Mouse (Mus musculus): ENCODE measurements around the gene Cnep1r1.

The Cnep1r1 gene

DNA sequence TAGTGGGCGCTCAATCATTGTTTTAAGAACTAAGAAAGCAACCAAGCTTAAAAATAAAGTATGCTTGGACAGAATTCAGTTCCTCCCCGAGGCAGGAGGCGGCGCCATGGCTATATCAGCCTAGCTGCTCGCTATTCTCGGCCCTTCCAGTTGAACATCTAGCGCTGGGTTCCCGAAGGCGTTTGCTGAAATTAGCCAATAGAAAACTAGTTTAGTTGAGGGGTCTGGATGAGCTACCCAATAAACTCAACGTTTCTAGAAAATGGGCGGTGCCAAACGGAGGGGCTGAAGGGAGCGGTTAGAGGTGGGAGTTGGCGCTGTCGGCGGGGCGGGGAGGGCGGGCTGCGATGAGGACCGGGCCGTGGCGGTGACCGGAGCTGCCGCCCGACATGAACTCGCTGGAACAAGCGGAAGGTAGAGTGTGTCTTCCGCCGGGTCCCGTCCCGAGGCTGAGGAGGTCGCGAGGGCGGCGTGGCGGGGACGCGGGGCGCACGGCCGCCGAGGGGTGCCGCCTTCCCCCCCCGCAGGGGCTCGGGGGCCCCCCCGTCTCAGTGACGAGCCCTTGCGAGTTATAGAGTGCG lies at the start of gene Cnep1r1:
Gene Cnep1r1, plus strand, starts transcription at position 314 of the 581 bp plus-strand sequence.
- DNase-seq: peak; percentile 91

DNA sequence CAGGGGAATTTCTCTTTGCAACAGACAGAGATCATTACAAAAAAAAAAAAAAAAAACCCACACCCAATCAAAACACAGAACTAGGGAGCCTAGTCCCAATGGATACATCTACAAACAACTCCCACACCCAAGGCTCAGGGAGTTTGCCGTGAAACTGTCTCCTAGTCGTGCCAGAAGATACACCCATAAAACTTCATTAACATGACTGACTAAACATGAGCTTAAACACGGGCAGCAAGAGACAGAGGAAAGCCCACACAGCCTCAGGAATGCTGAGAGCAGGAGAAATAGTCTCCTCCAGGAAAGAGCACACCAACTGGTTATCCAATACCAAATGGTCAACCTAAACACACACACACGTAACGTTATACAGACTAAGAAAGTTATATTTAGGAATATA lies 36.4 kb upstream of the Cnep1r1 start:
- DNase-seq: no peak

- DNase-seq: no peak
Measured at GRCm38 (mm10) chr8:88088006-88088405, 30.6 kb upstream of the Cnep1r1 start.

- no peak for DNase-seq
Measured at GRCm38 (mm10) chr8:88091661-88092060, 26.9 kb upstream of the Cnep1r1 start.

GRCm38 (mm10) chr8:88093367-88093766 lies 25.2 kb upstream of the Cnep1r1 start:
- no peak for DNase-seq

DNA sequence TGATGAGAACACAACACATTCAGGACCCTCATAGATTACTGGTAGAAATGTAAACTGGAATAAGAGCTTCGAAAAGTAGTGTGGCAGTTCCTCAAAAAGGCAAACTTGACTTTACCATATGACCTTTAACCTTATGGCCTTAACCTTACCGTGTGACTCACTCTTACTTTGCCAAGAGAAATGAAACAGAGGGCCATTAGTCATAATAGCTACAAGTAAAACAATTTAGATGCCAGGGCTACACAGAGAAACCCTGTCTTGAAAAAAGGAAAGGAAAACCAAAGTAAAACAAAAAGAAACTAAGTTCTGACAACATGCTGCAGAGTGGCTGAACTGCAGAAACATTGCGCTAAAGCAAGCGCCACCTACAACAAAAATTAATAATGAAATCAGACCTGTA lies 19.7 kb upstream of the Cnep1r1 start:
- DNase-seq: no peak

DNA sequence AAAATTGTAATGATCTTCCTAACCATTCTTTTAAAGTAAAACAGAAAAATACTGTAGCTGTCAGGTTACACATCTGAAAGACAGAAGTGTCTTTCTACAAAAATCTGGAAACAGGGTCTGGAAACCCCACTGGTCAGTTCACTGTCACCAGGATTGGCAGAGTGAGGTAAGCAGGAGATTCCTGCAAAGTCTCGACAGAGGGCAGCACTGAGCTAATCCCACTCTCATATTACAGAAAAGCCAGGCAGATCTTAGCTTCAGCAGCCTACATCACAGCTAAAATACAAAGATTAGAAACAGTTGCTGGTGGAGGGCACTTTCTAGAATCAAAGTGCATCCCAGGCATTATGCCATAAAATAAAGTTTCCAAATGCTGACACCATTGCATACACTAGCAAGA lies 19.0 kb upstream of the Cnep1r1 start:
- peak; percentile 45 for DNase-seq

DNA sequence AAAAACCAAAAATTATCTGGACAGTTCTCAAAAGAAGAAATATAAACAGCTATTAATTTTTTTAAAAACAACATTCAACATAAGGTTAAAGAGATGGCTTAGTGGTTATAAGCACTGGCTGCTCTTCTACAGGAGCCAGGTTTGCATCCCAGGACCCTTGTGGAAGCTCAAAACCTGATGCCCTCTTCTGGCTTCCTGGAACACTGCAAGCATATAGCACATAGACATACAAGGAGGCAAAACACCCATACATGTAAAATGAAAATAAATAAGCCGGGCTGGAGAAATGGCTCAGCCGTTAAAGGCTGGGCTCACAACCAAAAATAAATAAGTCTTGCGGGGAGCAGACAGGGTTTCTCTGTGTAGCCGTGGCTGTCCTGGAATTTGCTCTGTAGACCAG lies 9.3 kb upstream of the Cnep1r1 start:
- no peak for DNase-seq

- DNase-seq: peak; percentile 15
Measured at GRCm38 (mm10) chr8:88119076-88119475, 507 bp downstream of the Cnep1r1 start.

- DNase-seq: no peak
Measured at GRCm38 (mm10) chr8:88124850-88125249, 6.3 kb downstream of the Cnep1r1 start.

DNA sequence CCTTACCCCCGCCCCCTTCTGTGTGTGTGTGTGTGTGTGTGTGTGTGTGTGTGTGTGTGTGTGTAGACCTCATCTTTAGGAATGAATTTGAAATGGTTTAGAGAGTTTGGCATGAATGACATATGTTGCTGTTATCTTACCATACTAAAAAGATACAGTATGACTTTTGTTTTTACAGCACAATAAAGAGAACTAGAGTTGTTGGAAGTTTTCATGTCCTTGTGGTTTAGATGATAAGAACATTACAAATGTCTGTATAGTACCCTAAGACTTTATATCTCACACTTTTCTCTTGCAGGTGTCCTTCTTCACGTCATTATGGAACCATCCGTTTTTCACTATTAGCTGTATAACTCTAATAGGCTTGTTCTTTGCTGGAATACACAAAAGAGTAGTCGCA lies 10.8 kb downstream of the Cnep1r1 start:
- no peak for DNase-seq

- DNase-seq: peak; percentile 48
Measured at GRCm38 (mm10) chr8:88130754-88131317, 12.3 kb downstream of the Cnep1r1 start.

GRCm38 (mm10) chr8:88137748-88138484 lies 19.3 kb downstream of the Cnep1r1 start, which contains the start of gene Heatr3:
Gene Heatr3 (plus strand): TSS chr8:88137855.
- DNase-seq: peak; percentile 98

DNA sequence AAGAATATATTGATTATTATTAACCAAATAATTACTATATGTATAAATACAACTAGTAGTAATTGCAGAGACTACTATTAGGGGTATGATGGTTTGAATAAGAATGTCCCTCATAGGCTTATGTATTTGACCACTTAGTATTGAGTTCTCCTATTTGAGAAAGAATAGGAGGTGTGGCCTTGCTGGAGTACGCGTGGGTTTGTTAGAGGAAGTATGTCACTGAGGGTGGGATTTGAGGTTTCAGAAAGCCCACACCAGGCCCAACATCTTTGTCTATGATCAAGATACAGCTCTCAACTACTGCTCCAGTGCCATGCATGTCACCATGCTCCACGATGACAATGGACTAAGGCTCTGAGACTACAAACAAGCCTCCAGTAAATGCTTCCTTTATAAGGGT lies 20.7 kb downstream of the Cnep1r1 start:
- no peak for DNase-seq

GRCm38 (mm10) chr8:88141629-88142028 lies 23.1 kb downstream of the Cnep1r1 start:
- no peak for DNase-seq

- no peak for DNase-seq
Measured at GRCm38 (mm10) chr8:88144041-88144440, 25.5 kb downstream of the Cnep1r1 start.

- no peak for DNase-seq
Measured at GRCm38 (mm10) chr8:88150910-88151371, 32.4 kb downstream of the Cnep1r1 start.

DNA sequence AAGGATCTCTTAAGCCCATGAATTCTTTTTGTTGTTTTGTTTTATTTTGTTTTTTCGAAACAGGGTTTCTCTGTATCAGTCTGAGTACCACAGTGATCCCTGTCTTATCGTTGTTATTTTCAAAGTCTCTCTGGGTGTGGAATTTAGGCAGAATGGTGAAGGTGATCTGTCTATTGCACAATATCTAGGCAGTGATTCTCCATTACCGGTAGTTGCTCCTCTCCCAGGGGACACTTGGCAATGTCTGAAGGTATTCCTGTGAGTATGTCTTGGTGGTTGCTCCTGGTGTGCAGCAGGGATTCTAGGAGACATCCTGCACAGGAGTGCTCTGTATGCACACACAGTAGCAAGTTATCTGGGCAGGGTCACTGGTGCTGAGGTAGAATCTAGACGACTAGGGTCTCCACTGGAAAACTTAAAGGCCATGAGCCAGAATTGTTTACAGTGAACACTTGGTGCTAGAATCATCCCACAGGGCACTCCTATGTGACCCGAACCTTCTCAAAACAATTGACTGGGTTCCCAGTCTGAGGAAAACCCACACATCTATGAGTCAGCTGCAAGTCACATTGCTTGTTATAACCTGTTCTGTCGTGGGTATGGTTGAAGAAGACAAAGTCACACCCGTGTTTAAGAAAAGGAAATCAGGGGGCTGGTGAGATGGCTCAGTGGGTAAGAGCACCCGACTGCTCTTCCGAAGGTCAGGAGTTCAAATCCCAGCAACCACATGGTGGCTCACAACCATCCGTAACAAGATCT lies 41.8 kb downstream of the Cnep1r1 start:
- DNase-seq: no peak

DNA sequence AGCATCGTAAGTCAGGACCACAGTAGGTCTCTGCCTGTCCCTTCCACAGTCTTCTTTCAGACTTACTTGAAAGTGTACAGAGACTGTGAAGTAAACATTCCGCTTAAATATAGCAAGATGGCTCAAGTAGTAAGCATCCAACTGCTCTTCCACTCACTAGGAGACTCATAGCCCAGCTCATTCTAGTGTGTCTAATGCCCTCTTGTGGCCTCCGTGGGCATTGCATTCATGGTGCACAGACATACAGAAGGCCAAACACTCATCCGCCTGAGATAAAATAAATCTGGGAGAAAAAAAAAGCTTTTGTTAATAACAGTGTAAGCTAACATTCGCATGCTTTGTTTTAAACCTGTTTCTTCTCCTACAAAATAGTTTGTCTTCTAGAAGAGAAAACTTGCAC lies 42.9 kb downstream of the Cnep1r1 start:
- peak; percentile 74 for DNase-seq

DNA sequence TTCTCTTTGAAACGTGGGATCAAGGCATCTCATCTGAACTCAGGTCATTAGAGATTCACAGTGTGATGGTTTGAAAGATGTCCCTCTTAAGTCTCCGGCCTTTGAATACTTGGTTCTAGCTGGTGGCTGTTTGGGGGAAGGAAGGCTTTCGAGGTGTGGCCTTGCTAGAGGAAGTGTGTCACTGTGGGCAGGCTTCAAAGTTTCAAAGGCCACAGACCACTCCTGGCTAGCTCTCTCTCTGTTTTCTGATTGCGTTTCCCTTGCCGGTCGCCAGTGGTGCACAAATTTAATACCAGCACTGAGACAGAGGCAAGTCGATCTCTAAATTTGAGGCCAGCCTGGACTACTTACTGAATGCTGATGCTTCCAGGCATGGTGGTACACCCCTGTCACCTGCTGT lies 56.7 kb downstream of the Cnep1r1 start:
- DNase-seq: no peak

- no peak for DNase-seq
Measured at GRCm38 (mm10) chr8:88177291-88177690, 58.7 kb downstream of the Cnep1r1 start.

GRCm38 (mm10) chr8:88183121-88183520 lies 64.6 kb downstream of the Cnep1r1 start:
- DNase-seq: no peak
